Mouse (Mus musculus): ENCODE results near the gene Ccnd2. TPM values are rescaled to one million over a fixed set of nuclear protein-coding genes. Genes with fewer than 3 reads are reported as not detected.
A peak's percentile ranks its signal among the peaks of the same experiment; 100 is the strongest.

Gene Ccnd2
- polyA plus RNA-seq, 2 experiments: 143 to 1,147 TPM

DNA sequence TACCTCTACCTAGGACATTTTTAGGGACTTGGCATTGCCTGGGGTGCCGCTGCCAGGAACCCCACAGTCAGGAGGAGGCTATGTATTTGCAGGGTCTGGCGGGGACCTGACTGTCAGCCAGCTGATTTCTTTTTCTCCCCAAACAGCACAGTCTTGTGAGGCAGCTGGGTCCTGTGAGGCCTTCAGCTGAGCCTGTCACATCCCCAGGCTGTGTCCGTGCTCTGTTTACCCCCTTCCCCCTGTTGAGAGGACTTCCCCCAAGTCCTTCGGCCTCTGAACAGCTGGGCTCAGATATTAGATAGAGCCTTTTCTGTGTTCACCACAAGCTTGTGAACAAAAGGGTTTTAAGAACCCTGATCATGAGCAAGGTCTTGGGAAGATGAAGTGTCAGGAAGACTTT lies 25.4 kb upstream of the Ccnd2 start:
- 44% methylated on average over 4 of the region's 4 CpGs for WGBS
- Histone ChIP-seq H3K27me3 (ENCODE audit: control insufficient read depth, insufficient read depth, low read length) (no peaks in the 10 kb centered on the region), H3K4me2 (replicated peaks; ENCODE audit: low read depth, low read length, severe bottlenecking) (no peak overlapping the region), H3K36me3 (ENCODE audit: control insufficient read depth, insufficient read depth, low read length) (no peaks in the 10 kb centered on the region), H3K4me1 (ENCODE audit: control insufficient read depth, insufficient read depth, low read length) (peaks cover 13% of the 10 kb centered on the region), H3K27ac (replicated peaks; ENCODE audit: low read depth, low read length) (no peak overlapping the region), H3K4me3 (replicated peaks; ENCODE audit: low read length) (no peak overlapping the region), H3K9ac (ENCODE audit: low read depth, low read length, severe bottlenecking) (0 out of 2 replicates have a peak overlapping the region, but pooled peaks have one; percentile 17), H3K9me3 (ENCODE audit: control insufficient read depth, low read length) (no peaks in the 10 kb centered on the region)
- TF ChIP-seq POLR2A (IDR thresholded peaks at IDR 0.05; ENCODE audit: borderline replicate concordance, extremely low read depth, insufficient read depth, insufficient read length): no peak
- no peak; the same call in 1 of the 2 replicates for ATAC-seq (ENCODE audit: low FRiP score, low read depth)
- no peak for DNase-seq (ENCODE audit: low spot score)

DNA sequence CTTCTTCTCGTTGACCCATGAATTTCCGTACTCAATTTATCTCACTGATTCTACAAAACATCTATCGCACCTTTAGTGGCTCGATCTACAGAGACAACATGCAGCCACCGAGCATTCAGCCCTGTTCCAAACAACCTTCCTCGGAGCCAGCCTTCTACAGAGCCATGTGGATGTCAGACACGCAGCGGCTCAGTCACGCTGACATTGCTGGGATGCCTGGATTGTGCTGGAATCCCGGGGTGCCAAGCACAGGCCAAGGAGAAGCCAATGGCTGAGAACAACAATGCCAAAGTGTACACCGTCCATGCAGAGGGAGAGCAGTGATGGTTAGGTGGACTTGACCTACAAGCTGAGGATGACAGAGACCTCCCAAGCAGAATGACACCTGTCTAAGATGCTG lies 20.5 kb upstream of the Ccnd2 start:
- Histone ChIP-seq H3K27ac (replicated peaks; ENCODE audit: low read depth, low read length) (no peak overlapping the region), H3K4me3 (replicated peaks; ENCODE audit: low read length) (no peak overlapping the region), H3K36me3 (ENCODE audit: control insufficient read depth, insufficient read depth, low read length) (no peaks in the 10 kb centered on the region), H3K27me3 (ENCODE audit: control insufficient read depth, insufficient read depth, low read length) (no peaks in the 10 kb centered on the region), H3K9me3 (ENCODE audit: control insufficient read depth, low read length) (no peaks in the 10 kb centered on the region), H3K9ac (ENCODE audit: low read depth, low read length, severe bottlenecking) (no peak overlapping the region), H3K4me1 (ENCODE audit: control insufficient read depth, insufficient read depth, low read length) (peaks cover 6% of the 10 kb centered on the region), H3K4me2 (replicated peaks; ENCODE audit: low read depth, low read length, severe bottlenecking) (no peak overlapping the region)
- DNase-seq (ENCODE audit: low spot score) (no peak), ATAC-seq (ENCODE audit: low FRiP score, low read depth) (no peak)
- WGBS: 85% methylated on average over 11 of the region's 11 CpGs
- no peak for TF ChIP-seq POLR2A (IDR thresholded peaks at IDR 0.05; ENCODE audit: borderline replicate concordance, extremely low read depth, insufficient read depth, insufficient read length)

DNA sequence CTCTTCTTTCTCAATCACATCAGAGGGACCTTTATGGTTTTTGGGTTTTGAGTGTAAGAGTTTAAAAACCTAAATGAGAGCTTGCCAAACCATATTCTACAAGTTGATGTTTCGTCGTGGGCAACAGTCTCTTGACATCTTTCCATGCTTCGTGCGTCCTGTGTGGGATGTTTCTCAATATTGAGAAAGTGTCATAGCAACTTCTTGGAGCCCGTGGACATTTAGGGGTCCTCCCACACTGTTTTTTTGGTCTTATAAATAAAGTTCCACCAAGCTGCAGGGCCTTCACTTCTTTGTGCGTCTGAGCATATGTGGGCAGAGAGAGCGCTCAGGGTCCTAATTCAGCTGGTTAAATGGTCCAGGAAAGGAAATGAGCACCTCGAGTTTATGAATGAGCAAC lies 18.7 kb upstream of the Ccnd2 start:
- WGBS: 88% methylated on average over 8 of the region's 8 CpGs
- DNase-seq (ENCODE audit: low spot score): no peak
- no peaks in the 10 kb centered on the region for H3K4me1 ChIP-seq (ENCODE audit: control insufficient read depth, insufficient read depth, low read length)
- ATAC-seq (ENCODE audit: low FRiP score, low read depth): no peak
- no peak overlapping the region for H3K4me3 ChIP-seq (replicated peaks; ENCODE audit: low read length)
- H3K27me3 ChIP-seq (ENCODE audit: control insufficient read depth, insufficient read depth, low read length): no peaks in the 10 kb centered on the region
- no peak overlapping the region for H3K27ac ChIP-seq (replicated peaks; ENCODE audit: low read depth, low read length)
- H3K9ac ChIP-seq (ENCODE audit: low read depth, low read length, severe bottlenecking): no peak overlapping the region
- no peaks in the 10 kb centered on the region for H3K36me3 ChIP-seq (ENCODE audit: control insufficient read depth, insufficient read depth, low read length)
- no peak overlapping the region for H3K4me2 ChIP-seq (replicated peaks; ENCODE audit: low read depth, low read length, severe bottlenecking)
- no peaks in the 10 kb centered on the region for H3K9me3 ChIP-seq (ENCODE audit: control insufficient read depth, low read length)
- TF ChIP-seq POLR2A (IDR thresholded peaks at IDR 0.05; ENCODE audit: borderline replicate concordance, extremely low read depth, insufficient read depth, insufficient read length): no peak

DNA sequence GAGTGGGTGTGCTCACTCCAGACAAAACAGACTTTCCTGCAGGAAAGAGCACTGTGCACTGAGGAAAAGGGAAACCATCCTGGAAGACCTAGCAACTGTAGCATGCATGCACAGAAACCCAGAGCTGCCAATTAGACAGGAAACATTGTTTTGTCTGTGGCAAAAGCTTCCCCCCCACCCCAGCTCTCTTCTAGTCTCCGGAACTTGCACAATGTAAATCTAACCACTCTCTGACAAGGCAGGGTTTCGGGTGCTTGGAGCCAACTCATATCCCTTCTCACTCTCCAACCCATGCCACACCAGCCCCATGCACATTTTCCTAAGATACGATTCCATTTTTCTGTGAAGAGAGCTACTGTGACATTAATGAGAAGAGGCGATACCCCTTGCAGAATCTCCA lies 13.7 kb upstream of the Ccnd2 start:
- Histone ChIP-seq H3K4me3 (replicated peaks; ENCODE audit: low read length) (no peak overlapping the region), H3K4me2 (replicated peaks; ENCODE audit: low read depth, low read length, severe bottlenecking) (no peak overlapping the region), H3K9me3 (ENCODE audit: control insufficient read depth, low read length) (no peaks in the 10 kb centered on the region), H3K27ac (replicated peaks; ENCODE audit: low read depth, low read length) (no peak overlapping the region), H3K4me1 (ENCODE audit: control insufficient read depth, insufficient read depth, low read length) (no peaks in the 10 kb centered on the region), H3K9ac (ENCODE audit: low read depth, low read length, severe bottlenecking) (no peak overlapping the region), H3K27me3 (ENCODE audit: control insufficient read depth, insufficient read depth, low read length) (no peaks in the 10 kb centered on the region), H3K36me3 (ENCODE audit: control insufficient read depth, insufficient read depth, low read length) (no peaks in the 10 kb centered on the region)
- ATAC-seq (ENCODE audit: low FRiP score, low read depth): no peak
- no peak for TF ChIP-seq POLR2A (IDR thresholded peaks at IDR 0.05; ENCODE audit: borderline replicate concordance, extremely low read depth, insufficient read depth, insufficient read length)
- WGBS: 74% methylated on average over 4 of the region's 4 CpGs
- no peak for DNase-seq (ENCODE audit: low spot score)

DNA sequence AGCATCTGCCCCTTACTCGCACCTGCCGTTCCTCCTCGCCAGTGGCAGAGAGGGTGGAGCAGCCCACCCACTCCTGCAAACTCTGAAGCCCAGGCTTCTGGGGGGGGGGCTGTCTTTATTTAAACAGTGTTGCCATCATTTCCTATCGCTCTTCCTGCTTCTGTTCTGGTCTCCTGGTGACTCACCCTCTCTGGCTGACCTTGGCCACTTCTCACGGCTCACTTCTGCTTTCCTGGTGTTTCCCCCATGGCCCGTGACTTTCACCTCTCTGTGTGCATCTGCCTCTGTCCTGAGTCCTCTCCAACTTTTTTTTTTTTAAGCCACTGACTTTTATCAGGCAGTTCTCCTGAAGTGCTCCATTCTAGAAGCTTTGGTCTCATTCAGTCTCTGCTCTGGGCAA lies 10.8 kb upstream of the Ccnd2 start:
- TF ChIP-seq POLR2A (IDR thresholded peaks at IDR 0.05; ENCODE audit: borderline replicate concordance, extremely low read depth, insufficient read depth, insufficient read length): no peak
- no peak for ATAC-seq (ENCODE audit: low FRiP score, low read depth)
- Histone ChIP-seq H3K4me3 (replicated peaks; ENCODE audit: low read length) (no peak overlapping the region), H3K9me3 (ENCODE audit: control insufficient read depth, low read length) (no peaks in the 10 kb centered on the region), H3K27me3 (ENCODE audit: control insufficient read depth, insufficient read depth, low read length) (no peaks in the 10 kb centered on the region), H3K4me1 (ENCODE audit: control insufficient read depth, insufficient read depth, low read length) (no peaks in the 10 kb centered on the region), H3K27ac (replicated peaks; ENCODE audit: low read depth, low read length) (no peak overlapping the region), H3K9ac (ENCODE audit: low read depth, low read length, severe bottlenecking) (no peak overlapping the region), H3K36me3 (ENCODE audit: control insufficient read depth, insufficient read depth, low read length) (no peaks in the 10 kb centered on the region), H3K4me2 (replicated peaks; ENCODE audit: low read depth, low read length, severe bottlenecking) (no peak overlapping the region)
- no peak for DNase-seq (ENCODE audit: low spot score)
- 30% methylated on average over 6 of the region's 6 CpGs for WGBS

DNA sequence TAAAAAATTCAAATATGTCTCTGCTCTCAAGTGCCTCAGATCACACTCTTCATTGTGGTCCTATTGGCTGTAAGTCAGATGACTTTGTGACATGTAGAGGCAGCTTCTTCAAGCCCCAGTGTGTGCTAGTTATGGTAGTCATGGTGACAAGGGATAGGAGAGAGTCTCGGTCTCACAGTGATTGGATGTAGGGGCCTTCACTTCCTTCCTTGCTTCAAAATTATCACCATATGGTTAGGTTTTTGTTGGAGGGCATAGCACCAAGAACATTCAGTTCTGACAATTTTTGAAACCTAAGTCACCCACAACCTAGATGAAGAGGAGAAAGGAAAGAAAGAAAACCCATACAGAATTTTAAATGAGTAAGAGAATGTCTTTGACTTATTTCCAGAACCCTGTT lies 5.3 kb upstream of the Ccnd2 start:
- H3K9me3 ChIP-seq (ENCODE audit: control insufficient read depth, low read length): no peaks in the 10 kb centered on the region
- ATAC-seq (ENCODE audit: low FRiP score, low read depth) (no peak), DNase-seq (ENCODE audit: low spot score) (no peak)
- H3K27me3 ChIP-seq (ENCODE audit: control insufficient read depth, insufficient read depth, low read length): no peaks in the 10 kb centered on the region
- no peak overlapping the region for H3K4me2 ChIP-seq (replicated peaks; ENCODE audit: low read depth, low read length, severe bottlenecking)
- TF ChIP-seq POLR2A (IDR thresholded peaks at IDR 0.05; ENCODE audit: borderline replicate concordance, extremely low read depth, insufficient read depth, insufficient read length): no peak
- H3K36me3 ChIP-seq (ENCODE audit: control insufficient read depth, insufficient read depth, low read length): no peaks in the 10 kb centered on the region
- no peak overlapping the region for H3K27ac ChIP-seq (replicated peaks; ENCODE audit: low read depth, low read length)
- H3K4me1 ChIP-seq (ENCODE audit: control insufficient read depth, insufficient read depth, low read length): peaks cover 14% of the 10 kb centered on the region
- H3K9ac ChIP-seq (ENCODE audit: low read depth, low read length, severe bottlenecking): no peak overlapping the region
- H3K4me3 ChIP-seq (replicated peaks; ENCODE audit: low read length): no peak overlapping the region
- 48% methylated on average over 1 of the region's 1 CpGs for WGBS
